Mouse (Mus musculus): ENCODE data around the gene Ptdss2. TPM values are rescaled to one million over a fixed set of nuclear protein-coding genes. Genes with fewer than 3 reads are reported as not detected.

Gene Ptdss2
- polyA plus RNA-seq, 1 experiment: 71.5 TPM

- 83% methylated on average over 24 of the region's 24 CpGs for WGBS
Observed at GRCm38 (mm10) chr7:141191796-141192685, 69.9 kb downstream of the Ptdss2 start.

DNA sequence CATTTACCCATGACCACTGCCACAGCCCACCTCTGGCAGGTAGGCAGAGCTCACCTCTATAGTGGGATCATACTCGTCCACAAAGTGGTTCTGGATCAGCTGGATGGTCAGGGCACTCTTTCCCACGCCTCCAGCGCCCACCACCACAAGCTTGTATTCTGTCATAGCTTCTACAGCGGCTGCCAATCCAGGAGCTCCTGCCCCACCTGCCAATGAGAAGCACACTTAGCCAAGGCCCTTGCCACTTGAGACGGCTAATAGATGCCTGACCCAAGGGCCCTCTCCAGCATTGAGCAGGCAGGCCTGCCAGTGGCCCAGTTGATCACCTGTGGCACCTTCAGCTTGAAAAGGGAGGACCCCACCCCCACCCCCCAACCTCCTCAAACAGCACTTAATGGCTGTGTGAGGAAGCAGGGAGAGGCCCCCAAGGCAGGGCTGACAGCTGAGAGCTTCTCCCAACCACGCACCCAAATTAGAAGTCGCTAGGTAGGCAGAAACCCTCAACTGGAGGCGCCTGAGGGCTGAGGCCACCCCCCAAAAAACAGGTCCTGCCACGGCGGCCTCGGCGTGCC is 70.7 kb downstream of the Ptdss2 start:
- Histone ChIP-seq H3K4me3 (ENCODE audit: insufficient read depth, low read depth, low read length) (peak overlapping the region; percentile 77), H3K4me1 (ENCODE audit: control insufficient read depth, insufficient read depth, low read length) (peaks cover 8% of the 10 kb centered on the region; the same call in 1 of the 2 replicates), H3K27ac (ENCODE audit: insufficient read depth, low read depth, low read length) (peak overlapping the region; percentile 33; the same call in 1 of the 2 replicates), H3K27me3 (replicated peaks; ENCODE audit: control insufficient read depth, insufficient read depth, low read length) (no peaks in the 10 kb centered on the region), H3K36me3 (ENCODE audit: control insufficient read depth, insufficient read depth, low read length) (peaks cover 2% of the 10 kb centered on the region; the same call in 1 of the 2 replicates)
- WGBS: 28% methylated on average over 12 of the region's 12 CpGs
- DNase-seq: no peak
- no peak for TF ChIP-seq POLR2A (IDR thresholded peaks at IDR 0.05; ENCODE audit: low read depth, low read length)

More at GRCm38 (mm10) chr7:141191796-141192685, 69.9 kb downstream of the Ptdss2 start:
- no peak for TF ChIP-seq POLR2A (IDR thresholded peaks at IDR 0.05; ENCODE audit: low read depth, low read length)
- TF ChIP-seq CTCF (conservative IDR thresholded peaks at IDR 0.05; ENCODE audit: insufficient read depth, insufficient read length, low read depth, low read length): no peak
- H3K27me3 ChIP-seq (replicated peaks; ENCODE audit: control insufficient read depth, insufficient read depth, low read length): no peaks in the 10 kb centered on the region
- DNase-seq: no peak
- no peak overlapping the region for H3K27ac ChIP-seq (ENCODE audit: insufficient read depth, low read depth, low read length)
- H3K36me3 ChIP-seq (ENCODE audit: control insufficient read depth, insufficient read depth, low read length): peaks cover 2% of the 10 kb centered on the region; the same call in 1 of the 2 replicates
- peaks cover 8% of the 10 kb centered on the region; the same call in 1 of the 2 replicates for H3K4me1 ChIP-seq (ENCODE audit: control insufficient read depth, insufficient read depth, low read length)
- no peak overlapping the region for H3K4me3 ChIP-seq (ENCODE audit: insufficient read depth, low read depth, low read length)

- peak; percentile 56 for DNase-seq
- H3K4me3 ChIP-seq (ENCODE audit: insufficient read depth, low read depth, low read length): peak overlapping the region; percentile 77
- H3K27ac ChIP-seq (ENCODE audit: insufficient read depth, low read depth, low read length): peak overlapping the region; percentile 33
- no peak for TF ChIP-seq CTCF (conservative IDR thresholded peaks at IDR 0.05; ENCODE audit: insufficient read depth, insufficient read length, low read depth, low read length)
- TF ChIP-seq POLR2A (IDR thresholded peaks at IDR 0.05; ENCODE audit: low read depth, low read length): no peak
- under 1% methylated on average over 43 of the region's 43 CpGs for WGBS
- H3K4me1 ChIP-seq (ENCODE audit: control insufficient read depth, insufficient read depth, low read length): peaks cover 8% of the 10 kb centered on the region; the same call in 1 of the 2 replicates
- peaks cover 2% of the 10 kb centered on the region; the same call in 1 of the 2 replicates for H3K36me3 ChIP-seq (ENCODE audit: control insufficient read depth, insufficient read depth, low read length)
- H3K27me3 ChIP-seq (replicated peaks; ENCODE audit: control insufficient read depth, insufficient read depth, low read length): no peaks in the 10 kb centered on the region
Observed at GRCm38 (mm10) chr7:141193348-141193856, 71.2 kb downstream of the Ptdss2 start.

GRCm38 (mm10) chr7:141193948-141194347 is 71.8 kb downstream of the Ptdss2 start, which contains the start of the genes Hras and Lrrc56:
Gene Hras (minus strand): TSS chr7:141194005.
Gene Lrrc56 (plus strand): TSS chr7:141194157.
- peak within 1 kb of the TSS; percentile 88 for H3K27ac ChIP-seq (ENCODE audit: insufficient read depth, low read depth, low read length)
- WGBS: under 1% methylated on average over 38 of the region's 39 CpGs
- H3K4me3 ChIP-seq (ENCODE audit: insufficient read depth, low read depth, low read length): peak within 1 kb of the TSS; percentile 93
- peaks cover 2% of the 10 kb centered on the region; the same call in 1 of the 2 replicates for H3K36me3 ChIP-seq (ENCODE audit: control insufficient read depth, insufficient read depth, low read length)
- no peaks in the 10 kb centered on the region for H3K27me3 ChIP-seq (replicated peaks; ENCODE audit: control insufficient read depth, insufficient read depth, low read length)
- DNase-seq: peak; percentile 99
- peaks cover 8% of the 10 kb centered on the region; the same call in 1 of the 2 replicates for H3K4me1 ChIP-seq (ENCODE audit: control insufficient read depth, insufficient read depth, low read length)
- TF ChIP-seq CTCF (conservative IDR thresholded peaks at IDR 0.05; ENCODE audit: insufficient read depth, insufficient read length, low read depth, low read length) (no peak), POLR2A (IDR thresholded peaks at IDR 0.05; ENCODE audit: low read depth, low read length) (peak; percentile 95)

DNA sequence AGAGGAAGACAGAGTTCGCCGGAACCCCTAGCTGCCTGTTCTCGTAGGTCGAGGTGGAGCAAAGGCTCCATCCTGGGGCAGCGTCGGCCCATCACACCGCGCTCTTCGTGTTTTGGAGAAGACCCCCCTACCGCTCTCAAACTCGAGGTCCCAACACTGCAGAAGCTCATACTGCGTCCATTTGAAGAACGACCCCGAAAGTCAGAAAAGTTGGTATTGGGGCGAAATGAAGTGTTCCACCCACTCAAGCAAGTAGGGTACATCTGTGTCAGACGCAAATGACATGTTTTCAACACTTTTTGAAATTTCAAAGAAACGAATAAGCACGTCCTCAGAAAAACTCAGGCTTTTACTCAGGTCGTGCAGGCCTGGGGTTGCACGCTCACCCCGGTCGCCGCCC is 72.2 kb downstream of the Ptdss2 start:
- no peak for TF ChIP-seq CTCF (conservative IDR thresholded peaks at IDR 0.05; ENCODE audit: insufficient read depth, insufficient read length, low read depth, low read length)
- TF ChIP-seq POLR2A (IDR thresholded peaks at IDR 0.05; ENCODE audit: low read depth, low read length): no peak
- Histone ChIP-seq H3K4me3 (ENCODE audit: insufficient read depth, low read depth, low read length) (peak overlapping the region; percentile 93), H3K4me1 (ENCODE audit: control insufficient read depth, insufficient read depth, low read length) (peaks cover 8% of the 10 kb centered on the region; the same call in 1 of the 2 replicates), H3K36me3 (ENCODE audit: control insufficient read depth, insufficient read depth, low read length) (peaks cover 2% of the 10 kb centered on the region; the same call in 1 of the 2 replicates), H3K27ac (ENCODE audit: insufficient read depth, low read depth, low read length) (peak overlapping the region; percentile 88), H3K27me3 (replicated peaks; ENCODE audit: control insufficient read depth, insufficient read depth, low read length) (no peaks in the 10 kb centered on the region)
- under 1% methylated on average over 23 of the region's 23 CpGs for WGBS
- DNase-seq: no peak

DNA sequence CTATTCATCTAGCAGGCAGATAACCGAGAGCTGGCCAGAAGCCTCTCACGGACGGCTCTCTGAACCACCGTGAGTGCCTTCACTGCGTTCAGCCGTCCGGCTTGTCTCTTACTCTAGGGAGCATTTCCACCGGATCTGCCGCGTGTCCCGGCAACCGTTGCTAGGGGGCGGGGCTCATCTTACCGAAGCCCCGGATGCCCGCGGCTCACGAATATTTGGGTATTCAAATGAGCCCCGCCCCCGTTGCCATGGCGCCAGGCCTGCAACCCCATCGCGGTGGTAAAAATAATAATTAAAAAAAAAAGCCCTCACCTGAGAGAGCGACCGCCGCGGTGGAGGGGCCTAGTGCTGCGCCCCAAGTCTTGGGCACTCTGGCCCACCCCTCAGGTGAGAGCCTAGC is 72.6 kb downstream of the Ptdss2 start:
- H3K4me1 ChIP-seq (ENCODE audit: control insufficient read depth, insufficient read depth, low read length): peaks cover 8% of the 10 kb centered on the region; the same call in 1 of the 2 replicates
- H3K4me3 ChIP-seq (ENCODE audit: insufficient read depth, low read depth, low read length): peak overlapping the region; percentile 93
- H3K27ac ChIP-seq (ENCODE audit: insufficient read depth, low read depth, low read length): peak overlapping the region; percentile 88
- 1% methylated on average over 28 of the region's 28 CpGs for WGBS
- TF ChIP-seq CTCF (conservative IDR thresholded peaks at IDR 0.05; ENCODE audit: insufficient read depth, insufficient read length, low read depth, low read length) (no peak), POLR2A (IDR thresholded peaks at IDR 0.05; ENCODE audit: low read depth, low read length) (no peak)
- peak; percentile 95 for DNase-seq
- no peaks in the 10 kb centered on the region for H3K27me3 ChIP-seq (replicated peaks; ENCODE audit: control insufficient read depth, insufficient read depth, low read length)
- H3K36me3 ChIP-seq (ENCODE audit: control insufficient read depth, insufficient read depth, low read length): peaks cover 2% of the 10 kb centered on the region; the same call in 1 of the 2 replicates

Measured in kidney, adult 2 months (tissue).